Mouse (Mus musculus): ENCODE measurements around the gene Dusp1.

Gene Dusp1

GRCm38 (mm10) chr17:26502808-26503671 is 58.9 kb downstream of the Dusp1 start:
- DNase-seq (ENCODE audit: low spot score), result peak; percentile 75

- no peak for DNase-seq (ENCODE audit: low spot score)
Measured at GRCm38 (mm10) chr17:26501826-26502225, 60.1 kb downstream of the Dusp1 start.

- no peak for DNase-seq (ENCODE audit: low spot score)
Measured at GRCm38 (mm10) chr17:26498626-26499025, 63.3 kb downstream of the Dusp1 start.

GRCm38 (mm10) chr17:26497416-26497923 is 64.5 kb downstream of the Dusp1 start:
- peak; percentile 54 for DNase-seq (ENCODE audit: low spot score)

GRCm38 (mm10) chr17:26494642-26495468 is 67.1 kb downstream of the Dusp1 start:
- DNase-seq (ENCODE audit: low spot score), result no peak

GRCm38 (mm10) chr17:26492246-26492645 is 69.7 kb downstream of the Dusp1 start:
- no peak for DNase-seq (ENCODE audit: low spot score)

- DNase-seq (ENCODE audit: low spot score), result peak; percentile 43
Measured at GRCm38 (mm10) chr17:26490910-26491309, 71.0 kb downstream of the Dusp1 start.

- DNase-seq (ENCODE audit: low spot score), result no peak
Measured at GRCm38 (mm10) chr17:26490072-26490471, 71.9 kb downstream of the Dusp1 start.

GRCm38 (mm10) chr17:26488711-26489403 is 73.1 kb downstream of the Dusp1 start:
- no peak for DNase-seq (ENCODE audit: low spot score)

GRCm38 (mm10) chr17:26487917-26488316 is 74.0 kb downstream of the Dusp1 start:
- DNase-seq (ENCODE audit: low spot score), result no peak

- DNase-seq (ENCODE audit: low spot score), result peak; percentile 62
Measured at GRCm38 (mm10) chr17:26487266-26487665, 74.7 kb downstream of the Dusp1 start.

- DNase-seq (ENCODE audit: low spot score), result no peak
Measured at GRCm38 (mm10) chr17:26484626-26485421, 77.1 kb downstream of the Dusp1 start.

GRCm38 (mm10) chr17:26480956-26481355 is 81.0 kb downstream of the Dusp1 start:
- no peak for DNase-seq (ENCODE audit: low spot score)

- no peak for DNase-seq (ENCODE audit: low spot score)
Measured at GRCm38 (mm10) chr17:26479619-26480018, 82.3 kb downstream of the Dusp1 start.

GRCm38 (mm10) chr17:26478672-26479071 is 83.3 kb downstream of the Dusp1 start:
- no peak for DNase-seq (ENCODE audit: low spot score)

- DNase-seq (ENCODE audit: low spot score), result no peak
Measured at GRCm38 (mm10) chr17:26476871-26477270, 85.1 kb downstream of the Dusp1 start.

- no peak for DNase-seq (ENCODE audit: low spot score)
Measured at GRCm38 (mm10) chr17:26468102-26468894, 93.6 kb downstream of the Dusp1 start.

- no peak for DNase-seq (ENCODE audit: low spot score)
Measured at GRCm38 (mm10) chr17:26467619-26468018, 94.3 kb downstream of the Dusp1 start.

GRCm38 (mm10) chr17:26466741-26467150 is 95.2 kb downstream of the Dusp1 start:
- peak; percentile 79 for DNase-seq (ENCODE audit: low spot score)

GRCm38 (mm10) chr17:26464972-26465371 is 97.0 kb downstream of the Dusp1 start:
- DNase-seq (ENCODE audit: low spot score), result no peak

All from adipocyte (in vitro differentiated cells).